Mouse (Mus musculus): ENCODE results near the gene Odf3b. TPM values are rescaled to one million over a fixed set of nuclear protein-coding genes. Genes with fewer than 3 reads are reported as not detected.

Gene Odf3b
- polyA plus RNA-seq, 1 experiment from 2014 or later, result 0.29 TPM

DNA sequence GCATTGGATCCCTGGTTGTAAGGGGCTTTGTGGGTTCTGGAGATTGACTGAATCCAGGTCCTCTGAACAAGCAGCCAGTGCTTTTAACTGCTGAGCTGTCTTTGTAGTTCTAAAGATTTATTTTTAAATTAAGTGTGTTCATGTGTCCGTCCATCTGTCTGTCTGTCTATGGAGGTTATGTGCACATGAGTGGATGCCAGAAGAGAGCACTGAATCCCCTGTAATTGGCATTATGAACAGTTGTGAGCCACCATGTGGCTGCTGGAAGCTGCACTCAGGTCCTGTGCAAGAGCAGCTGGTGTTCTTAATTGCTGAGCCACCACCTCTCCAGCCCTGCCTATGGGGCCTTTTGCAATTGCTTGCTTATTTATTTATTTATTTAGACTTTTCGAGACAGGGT, 19.1 kb upstream of the Odf3b start:
- Histone ChIP-seq H3K36me3 (no peaks in the 10 kb centered on the region), H3K4me2 (replicated peaks) (no peak overlapping the region), H3K4me1 (no peaks in the 10 kb centered on the region), H3K27me3 (no peaks in the 10 kb centered on the region), H3K27ac (no peak overlapping the region), H3K9ac (no peak overlapping the region), H3K9me3 (no peaks in the 10 kb centered on the region), H3K4me3 (no peak overlapping the region)
- no peak for ATAC-seq (ENCODE audit: low FRiP score, low read depth)
- 72% methylated on average over 2 of the region's 2 CpGs for WGBS

- Histone ChIP-seq H3K27me3 (no peaks in the 10 kb centered on the region), H3K4me3 (no peak overlapping the region), H3K36me3 (no peaks in the 10 kb centered on the region), H3K27ac (no peak overlapping the region), H3K9me3 (no peaks in the 10 kb centered on the region), H3K4me1 (no peaks in the 10 kb centered on the region), H3K9ac (no peak overlapping the region), H3K4me2 (replicated peaks) (no peak overlapping the region)
- ATAC-seq (ENCODE audit: low FRiP score, low read depth), result no peak
- 90% methylated on average over 4 of the region's 4 CpGs for WGBS
Observed at GRCm38 (mm10) chr15:89396883-89397282, 17.8 kb upstream of the Odf3b start.

- H3K9me3 ChIP-seq, result no peaks in the 10 kb centered on the region
- no peak overlapping the region for H3K4me3 ChIP-seq
- no peaks in the 10 kb centered on the region for H3K36me3 ChIP-seq
- no peak overlapping the region for H3K9ac ChIP-seq
- peaks cover 20% of the 10 kb centered on the region for H3K27me3 ChIP-seq
- no peak overlapping the region for H3K27ac ChIP-seq
- H3K4me2 ChIP-seq (replicated peaks), result no peak overlapping the region
- H3K4me1 ChIP-seq, result no peaks in the 10 kb centered on the region
- no peak for ATAC-seq (ENCODE audit: low FRiP score, low read depth)
- 89% methylated on average over 10 of the region's 10 CpGs for WGBS
Observed at GRCm38 (mm10) chr15:89390081-89390480, 11.0 kb upstream of the Odf3b start.

GRCm38 (mm10) chr15:89387127-89387526, 8.0 kb upstream of the Odf3b start:
- no peak for ATAC-seq (ENCODE audit: low FRiP score, low read depth)
- Histone ChIP-seq H3K4me3 (no peak overlapping the region), H3K27ac (no peak overlapping the region), H3K36me3 (no peaks in the 10 kb centered on the region), H3K4me1 (no peaks in the 10 kb centered on the region), H3K4me2 (replicated peaks) (no peak overlapping the region), H3K9me3 (no peaks in the 10 kb centered on the region), H3K27me3 (peaks cover 39% of the 10 kb centered on the region), H3K9ac (no peak overlapping the region)
- WGBS, result 47% methylated on average over 12 of the region's 12 CpGs

DNA sequence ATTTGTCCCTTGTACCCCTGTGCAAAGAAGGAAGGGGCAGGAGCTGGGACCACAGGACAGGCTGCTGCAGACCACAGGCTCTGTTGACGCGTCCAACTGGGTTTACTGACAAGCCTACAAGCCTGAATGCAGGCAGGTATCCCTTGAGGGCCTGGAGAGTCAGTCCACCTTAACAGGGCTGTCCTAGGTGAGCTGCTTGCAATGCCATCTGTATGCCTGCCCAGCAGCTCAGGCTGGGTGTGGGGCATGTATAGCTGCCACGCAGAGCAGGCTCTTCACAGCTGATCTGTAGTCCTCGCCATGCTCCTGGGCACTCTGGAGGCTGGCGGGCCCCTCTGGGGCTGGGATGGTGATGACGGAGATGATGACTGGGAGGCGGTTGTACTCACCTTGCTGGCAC, 5.5 kb upstream of the Odf3b start, which contains the start of gene Klhdc7b:
TSS of gene Klhdc7b (plus strand) at position 301 of the 400 bp plus-strand sequence.
- H3K4me1 ChIP-seq, result no peaks in the 10 kb centered on the region
- H3K36me3 ChIP-seq, result no peaks in the 10 kb centered on the region
- no peak within 1 kb of the TSS for H3K4me3 ChIP-seq
- no peak for ATAC-seq (ENCODE audit: low FRiP score, low read depth)
- H3K27ac ChIP-seq, result no peak within 1 kb of the TSS
- peaks cover 61% of the 10 kb centered on the region for H3K27me3 ChIP-seq
- 87% methylated on average over 7 of the region's 7 CpGs for WGBS
- H3K4me2 ChIP-seq (replicated peaks), result no peak within 1 kb of the TSS
- H3K9me3 ChIP-seq, result no peaks in the 10 kb centered on the region
- no peak within 1 kb of the TSS for H3K9ac ChIP-seq

GRCm38 (mm10) chr15:89379429-89379828, 347 bp upstream of the Odf3b start:
- peaks cover 79% of the 10 kb centered on the region for H3K27me3 ChIP-seq
- ATAC-seq (ENCODE audit: low FRiP score, low read depth), result no peak
- H3K27ac ChIP-seq, result no peak overlapping the region
- no peaks in the 10 kb centered on the region for H3K9me3 ChIP-seq
- peak overlapping the region; percentile 76 for H3K4me2 ChIP-seq (replicated peaks)
- H3K36me3 ChIP-seq, result no peaks in the 10 kb centered on the region
- no peak overlapping the region for H3K9ac ChIP-seq
- H3K4me3 ChIP-seq, result peak overlapping the region; percentile 46
- H3K4me1 ChIP-seq, result peaks cover 26% of the 10 kb centered on the region
- 10% methylated on average over 10 of the region's 10 CpGs for WGBS

- Histone ChIP-seq H3K4me1 (peaks cover 33% of the 10 kb centered on the region), H3K27ac (no peak overlapping the region), H3K9me3 (no peaks in the 10 kb centered on the region), H3K9ac (peak overlapping the region; percentile 62), H3K4me2 (replicated peaks) (peak overlapping the region; percentile 76), H3K27me3 (peaks cover 75% of the 10 kb centered on the region), H3K4me3 (peak overlapping the region; percentile 46), H3K36me3 (no peaks in the 10 kb centered on the region)
- 13% methylated on average over 43 of the region's 46 CpGs for WGBS
- no peak for ATAC-seq (ENCODE audit: low FRiP score, low read depth)
Observed at GRCm38 (mm10) chr15:89377938-89378828, 899 bp downstream of the Odf3b start.

- ATAC-seq (ENCODE audit: low FRiP score, low read depth), result no peak
- Histone ChIP-seq H3K27me3 (peaks cover 69% of the 10 kb centered on the region), H3K4me2 (replicated peaks) (peak overlapping the region; percentile 27; the same call in 1 of the 2 replicates), H3K9me3 (no peaks in the 10 kb centered on the region), H3K36me3 (peaks cover 4% of the 10 kb centered on the region), H3K9ac (peak overlapping the region; percentile 19; the same call in 1 of the 2 replicates), H3K27ac (no peak overlapping the region), H3K4me1 (peaks cover 41% of the 10 kb centered on the region), H3K4me3 (no peak overlapping the region)
- 5% methylated on average over 18 of the region's 18 CpGs for WGBS
Observed at GRCm38 (mm10) chr15:89377362-89377761, 1.7 kb downstream of the Odf3b start.

- peaks cover 42% of the 10 kb centered on the region for H3K4me1 ChIP-seq
- peaks cover 65% of the 10 kb centered on the region for H3K27me3 ChIP-seq
- peaks cover 8% of the 10 kb centered on the region for H3K36me3 ChIP-seq
- H3K9me3 ChIP-seq, result no peaks in the 10 kb centered on the region
- peak within 1 kb of the TSS; percentile 76 for H3K4me2 ChIP-seq (replicated peaks)
- no peak within 1 kb of the TSS; the same call in 1 of the 2 replicates for H3K4me3 ChIP-seq
- ATAC-seq (ENCODE audit: low FRiP score, low read depth), result no peak
- peak within 1 kb of the TSS; percentile 19; the same call in 1 of the 2 replicates for H3K9ac ChIP-seq
- whole genome bisulfite sequencing, result 12% methylated on average over 16 of the region's 16 CpGs
- H3K27ac ChIP-seq, result no peak within 1 kb of the TSS
Observed at GRCm38 (mm10) chr15:89376957-89377356, 2.1 kb downstream of the Odf3b start, which contains the start of gene Tymp. Tymp (minus strand) TSS chr15:89377039.

DNA sequence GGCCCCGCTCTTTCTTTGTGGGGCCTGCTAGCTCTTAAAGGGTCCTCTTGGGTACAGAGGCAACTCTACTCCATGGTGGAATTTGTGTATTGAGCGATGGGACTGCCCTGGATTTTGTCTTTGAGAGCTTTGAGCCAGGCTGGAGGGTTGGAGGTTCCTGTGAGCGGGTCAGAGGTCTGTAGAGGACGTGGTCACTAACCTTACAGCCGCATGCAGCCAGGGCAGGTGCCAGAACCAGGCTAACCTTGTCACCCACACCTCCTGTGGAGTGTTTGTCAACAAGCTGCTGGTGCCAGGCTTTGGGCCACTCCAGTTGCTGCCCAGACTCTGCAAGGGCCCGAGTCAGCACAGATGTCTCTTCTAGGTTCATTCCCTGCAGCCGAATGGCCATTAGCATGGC, 3.0 kb downstream of the Odf3b start:
- WGBS, result 78% methylated on average over 7 of the region's 7 CpGs
- Histone ChIP-seq H3K4me2 (replicated peaks) (no peak overlapping the region), H3K4me3 (no peak overlapping the region), H3K4me1 (peaks cover 42% of the 10 kb centered on the region), H3K36me3 (peaks cover 18% of the 10 kb centered on the region), H3K27ac (no peak overlapping the region), H3K27me3 (peaks cover 58% of the 10 kb centered on the region), H3K9me3 (no peaks in the 10 kb centered on the region), H3K9ac (no peak overlapping the region)
- ATAC-seq (ENCODE audit: low FRiP score, low read depth), result no peak

- ATAC-seq (ENCODE audit: low FRiP score, low read depth), result no peak
- Histone ChIP-seq H3K9ac (0 out of 2 replicates have a peak overlapping the region, but pooled peaks have one; percentile 84), H3K36me3 (peaks cover 28% of the 10 kb centered on the region), H3K27ac (no peak overlapping the region), H3K4me1 (peaks cover 42% of the 10 kb centered on the region), H3K4me2 (replicated peaks) (0 out of 2 replicates have a peak overlapping the region, but pooled peaks have one; percentile 85), H3K27me3 (peaks cover 47% of the 10 kb centered on the region), H3K9me3 (no peaks in the 10 kb centered on the region), H3K4me3 (no peak overlapping the region)
- 88% methylated on average over 17 of the region's 17 CpGs for WGBS
Observed at GRCm38 (mm10) chr15:89374801-89375534, 4.1 kb downstream of the Odf3b start.

- H3K36me3 ChIP-seq, result peaks cover 35% of the 10 kb centered on the region
- peaks cover 40% of the 10 kb centered on the region for H3K4me1 ChIP-seq
- peak overlapping the region; percentile 84 for H3K9ac ChIP-seq
- no peaks in the 10 kb centered on the region for H3K9me3 ChIP-seq
- 42% methylated on average over 9 of the region's 9 CpGs for WGBS
- no peak for ATAC-seq (ENCODE audit: low FRiP score, low read depth)
- peak overlapping the region; percentile 85 for H3K4me2 ChIP-seq (replicated peaks)
- H3K27me3 ChIP-seq, result peaks cover 42% of the 10 kb centered on the region
- peak overlapping the region; percentile 87; the same call in 1 of the 2 replicates for H3K27ac ChIP-seq
- peak overlapping the region; percentile 66 for H3K4me3 ChIP-seq
Observed at GRCm38 (mm10) chr15:89374340-89374739, 4.7 kb downstream of the Odf3b start.

Data from limb, embryonic 13.5 days (tissue).